Mouse (Mus musculus): ENCODE measurements around the gene Pyy. TPM values are rescaled to one million over a fixed set of nuclear protein-coding genes. Genes with fewer than 3 reads are reported as not detected.

The Pyy gene
- polyA plus RNA-seq, 1 experiment from 2014 or later = 65.1 TPM

GRCm38 (mm10) chr11:102068969-102069368 lies 38.7 kb downstream of the Pyy start:
- H3K4me1 ChIP-seq = peaks cover 8% of the 10 kb centered on the region; the same call in 1 of the 2 replicates
- no peak overlapping the region for H3K27ac ChIP-seq
- H3K27me3 ChIP-seq (replicated peaks) = no peaks in the 10 kb centered on the region
- no peaks in the 10 kb centered on the region for H3K36me3 ChIP-seq
- no peak overlapping the region for H3K4me3 ChIP-seq (replicated peaks)
- H3K9me3 ChIP-seq = no peaks in the 10 kb centered on the region
- ATAC-seq (ENCODE audit: insufficient read depth, low FRiP score, low read depth) = no peak
- 46% methylated on average over 2 of the region's 2 CpGs for WGBS
- H3K9ac ChIP-seq = no peak overlapping the region
- no peak overlapping the region for H3K4me2 ChIP-seq

- no peak overlapping the region for H3K9ac ChIP-seq
- peaks cover 11% of the 10 kb centered on the region for H3K4me1 ChIP-seq
- no peak overlapping the region for H3K27ac ChIP-seq
- WGBS = 73% methylated on average over 13 of the region's 13 CpGs
- H3K9me3 ChIP-seq = no peaks in the 10 kb centered on the region
- no peak overlapping the region for H3K4me3 ChIP-seq (replicated peaks)
- no peaks in the 10 kb centered on the region for H3K36me3 ChIP-seq
- H3K27me3 ChIP-seq (replicated peaks) = 0 out of 2 replicates have a peak, but pooled peaks cover 4% of the 10 kb centered on the region
- ATAC-seq (ENCODE audit: insufficient read depth, low FRiP score, low read depth) = no peak
- no peak overlapping the region for H3K4me2 ChIP-seq
These were observed 44.6 kb downstream of the Pyy start for GRCm38 (mm10) chr11:102063076-102063475.

GRCm38 (mm10) chr11:102061941-102062473 lies 45.6 kb downstream of the Pyy start:
- Histone ChIP-seq H3K9me3 (no peaks in the 10 kb centered on the region), H3K9ac (no peak overlapping the region), H3K27ac (no peak overlapping the region), H3K4me2 (peak overlapping the region; percentile 91; the same call in 1 of the 2 replicates), H3K4me1 (peaks cover 11% of the 10 kb centered on the region), H3K36me3 (no peaks in the 10 kb centered on the region), H3K27me3 (replicated peaks) (0 out of 2 replicates have a peak, but pooled peaks cover 4% of the 10 kb centered on the region), H3K4me3 (replicated peaks) (no peak overlapping the region)
- ATAC-seq (ENCODE audit: insufficient read depth, low FRiP score, low read depth) = no peak
- 27% methylated on average over 16 of the region's 16 CpGs for WGBS

GRCm38 (mm10) chr11:102061236-102061940 lies 46.2 kb downstream of the Pyy start:
- 4% methylated on average over 23 of the region's 23 CpGs for WGBS
- Histone ChIP-seq H3K27me3 (replicated peaks) (0 out of 2 replicates have a peak, but pooled peaks cover 4% of the 10 kb centered on the region), H3K4me2 (peak overlapping the region; percentile 91), H3K9me3 (no peaks in the 10 kb centered on the region), H3K36me3 (no peaks in the 10 kb centered on the region), H3K4me3 (replicated peaks) (peak overlapping the region; percentile 41), H3K9ac (0 out of 2 replicates have a peak overlapping the region, but pooled peaks have one; percentile 13), H3K4me1 (peaks cover 11% of the 10 kb centered on the region), H3K27ac (no peak overlapping the region)
- peak; percentile 56 for ATAC-seq (ENCODE audit: insufficient read depth, low FRiP score, low read depth)

Other genes starting within 250 kb of the Pyy start
- gene Meox1, start 213.5 kb downstream of the Pyy start, polyA plus RNA-seq (2015; fragmentation: Nextera tagmentation; extraction: Ambion mirVana) = 5.0 and 5.3 TPM in 2 replicates
- 0.08 and 0.10 TPM in 2 replicates for gene Sost, start 140.8 kb downstream of the Pyy start, polyA plus RNA-seq (2015; fragmentation: Nextera tagmentation; extraction: Ambion mirVana)
- gene Cfap97d1, start 123.6 kb downstream of the Pyy start, polyA plus RNA-seq (2015; fragmentation: Nextera tagmentation; extraction: Ambion mirVana) = not detected in 2 replicates
- gene Dusp3, start 120.8 kb downstream of the Pyy start, polyA plus RNA-seq (2015; fragmentation: Nextera tagmentation; extraction: Ambion mirVana) = 22.5 and 25.0 TPM in 2 replicates
- gene Mpp3, start 79.4 kb downstream of the Pyy start, polyA plus RNA-seq (2015; fragmentation: Nextera tagmentation; extraction: Ambion mirVana) = 7.2 and 9.0 TPM in 2 replicates
- gene Cd300lg, start 66.3 kb downstream of the Pyy start, polyA plus RNA-seq (2015; fragmentation: Nextera tagmentation; extraction: Ambion mirVana) = 2.0 and 2.2 TPM in 2 replicates
- 6.8 and 8.8 TPM in 2 replicates for gene Mpp2, start 19.3 kb downstream of the Pyy start, polyA plus RNA-seq (2015; fragmentation: Nextera tagmentation; extraction: Ambion mirVana)
- gene Ppy, start 6.5 kb downstream of the Pyy start, polyA plus RNA-seq (2015; fragmentation: Nextera tagmentation; extraction: Ambion mirVana) = 4.8 and 7.6 TPM in 2 replicates
- 6.2 and 6.5 TPM in 2 replicates for gene Nags, start 37.7 kb upstream of the Pyy start, polyA plus RNA-seq (2015; fragmentation: Nextera tagmentation; extraction: Ambion mirVana)
- gene Tmem101, start 48.6 kb upstream of the Pyy start, polyA plus RNA-seq (2015; fragmentation: Nextera tagmentation; extraction: Ambion mirVana) = 28.0 and 28.3 TPM in 2 replicates
- gene Lsm12, start 77.5 kb upstream of the Pyy start, polyA plus RNA-seq (2015; fragmentation: Nextera tagmentation; extraction: Ambion mirVana) = 110 and 112 TPM in 2 replicates
- 29.6 and 32.1 TPM in 2 replicates for gene G6pc3, start 81.8 kb upstream of the Pyy start, polyA plus RNA-seq (2015; fragmentation: Nextera tagmentation; extraction: Ambion mirVana)
- gene Hdac5, start 122.3 kb upstream of the Pyy start, polyA plus RNA-seq (2015; fragmentation: Nextera tagmentation; extraction: Ambion mirVana) = 68.7 and 71.3 TPM in 2 replicates
- 11.4 and 11.7 TPM in 2 replicates for gene BC030867, start 141.1 kb upstream of the Pyy start, polyA plus RNA-seq (2015; fragmentation: Nextera tagmentation; extraction: Ambion mirVana)
- 0.09 TPM in 1 of 2 replicates, not detected in the other for gene Asb16, start 160.9 kb upstream of the Pyy start, polyA plus RNA-seq (2015; fragmentation: Nextera tagmentation; extraction: Ambion mirVana)
- gene Tmub2, start 177.1 kb upstream of the Pyy start, polyA plus RNA-seq (2015; fragmentation: Nextera tagmentation; extraction: Ambion mirVana) = 47.8 and 51.9 TPM in 2 replicates
- gene Atxn7l3, start 188.8 kb upstream of the Pyy start, polyA plus RNA-seq (2015; fragmentation: Nextera tagmentation; extraction: Ambion mirVana) = 14.5 and 14.8 TPM in 2 replicates
- 82.7 and 83.0 TPM in 2 replicates for gene Ubtf, start 211.9 kb upstream of the Pyy start, polyA plus RNA-seq (2015; fragmentation: Nextera tagmentation; extraction: Ambion mirVana)